Mouse (Mus musculus) ES-Bruce4 (cell line): ENCODE measurements at regions not wholly inside any gene's neighbourhood (a gene's known extent, or its start where the extent isn't known, plus 50 kb on each side); places are given as distances from the start of the nearest gene placed in this dataset.

Experiments
- H3K27ac ChIP-seq: 2 replicates; pipeline ENCODE4 v1.5.1; 2012; ENCODE audit warnings: low read length, inconsistent platforms; ENCODE audit not compliant: insufficient read depth
- H3K27me3 ChIP-seq: 2 replicates; pipeline ENCODE4 v1.6.1; 2012; ENCODE audit warnings: mild to moderate bottlenecking, low read length, inconsistent platforms; ENCODE audit not compliant: control insufficient read depth, poor library complexity, insufficient read depth, severe bottlenecking
- H3K36me3 ChIP-seq: 2 replicates; pipeline ENCODE4 v1.6.1; 2012; ENCODE audit warnings: inconsistent platforms, mild to moderate bottlenecking, low read length, moderate library complexity; ENCODE audit not compliant: control insufficient read depth, poor library complexity, insufficient read depth, severe bottlenecking
- H3K4me1 ChIP-seq: one replicate; pipeline ENCODE4 v1.8.1; 2011; ENCODE audit warnings: low read length; ENCODE audit not compliant: control insufficient read depth, insufficient read depth
- H3K4me3 ChIP-seq: 2 replicates; pipeline ENCODE4 v1.5.1; 2011; ENCODE audit warnings: low read depth, mild to moderate bottlenecking, low read length
- H3K9ac ChIP-seq: 2 replicates; pipeline ENCODE4 v1.6.1; 2012; ENCODE audit warnings: low read depth, mild to moderate bottlenecking, inconsistent platforms; ENCODE audit not compliant: poor library complexity, severe bottlenecking
- H3K9me3 ChIP-seq: replicated peaks from 2 replicates; pipeline ENCODE4 v1.6.1; 2012; ENCODE audit warnings: mild to moderate bottlenecking, low read length, inconsistent platforms; ENCODE audit not compliant: control insufficient read depth, poor library complexity, insufficient read depth, severe bottlenecking
- CTCF ChIP-seq: IDR thresholded peaks from one replicate; pipeline ENCODE4 v1.8.1; 2011; ENCODE audit warnings: low read depth, low read length
- EP300 ChIP-seq: IDR thresholded peaks from 2 replicates; pipeline ENCODE4 v1.6.1; 2011; ENCODE audit warnings: low read depth, low read length; ENCODE audit not compliant: insufficient read depth
- POLR2A ChIP-seq: IDR thresholded peaks from one replicate; pipeline ENCODE4 v1.8.1; 2011; ENCODE audit warnings: low read length; ENCODE audit not compliant: insufficient read depth

DNA sequence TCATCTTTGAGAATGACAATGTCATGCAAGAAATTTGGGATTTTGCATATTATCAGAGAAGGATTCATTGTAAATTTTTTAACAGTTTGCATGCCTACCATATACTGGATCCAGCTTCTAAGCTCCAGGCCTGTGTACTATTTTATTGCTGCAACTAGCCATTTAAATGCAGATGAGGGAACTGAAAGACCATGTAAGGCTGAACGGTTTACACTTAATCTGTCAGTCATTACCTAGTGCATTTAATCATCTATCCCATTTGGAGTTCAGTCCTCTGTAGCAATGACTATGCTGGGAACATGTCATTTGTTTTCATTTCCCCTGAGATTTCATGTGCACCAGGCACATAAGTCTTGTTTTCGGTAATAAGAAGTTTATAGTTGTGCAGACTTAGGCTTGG is 631.8 kb upstream of the Gm21961 start:
- TF ChIP-seq EP300 (no peak), POLR2A (no peak), CTCF (no peak)
- Histone ChIP-seq H3K27me3 (no peaks in the 10 kb centered on the region), H3K36me3 (no peaks in the 10 kb centered on the region), H3K9ac (no peak overlapping the region), H3K27ac (no peak overlapping the region), H3K4me1 (no peaks in the 10 kb centered on the region), H3K9me3 (no peaks in the 10 kb centered on the region), H3K4me3 (no peak overlapping the region)

DNA sequence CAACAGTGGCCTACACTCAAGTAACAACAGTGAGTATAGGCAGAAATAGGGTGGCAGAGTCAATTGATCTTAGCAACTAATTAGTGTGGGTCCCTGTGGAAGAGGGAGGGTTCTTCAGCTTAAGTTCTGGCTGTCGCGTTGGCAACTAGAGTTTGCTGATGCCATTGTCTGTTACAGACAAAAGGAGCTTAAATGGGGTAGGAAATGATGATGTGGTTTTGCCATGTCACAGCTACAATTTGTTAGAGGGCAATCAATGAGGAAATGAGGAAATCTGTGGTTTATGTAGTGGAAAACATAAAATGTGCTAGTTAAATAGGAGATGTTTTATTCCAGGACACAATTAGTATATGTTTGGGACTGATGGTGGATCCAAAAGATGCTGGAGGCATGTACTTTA is 624.8 kb upstream of the Gm21961 start:
- H3K27ac ChIP-seq, result no peak overlapping the region
- no peak overlapping the region for H3K4me3 ChIP-seq
- no peaks in the 10 kb centered on the region for H3K4me1 ChIP-seq
- H3K9ac ChIP-seq, result no peak overlapping the region
- H3K36me3 ChIP-seq, result no peaks in the 10 kb centered on the region
- TF ChIP-seq POLR2A, result no peak
- no peak for TF ChIP-seq CTCF
- no peak for TF ChIP-seq EP300
- H3K27me3 ChIP-seq, result no peaks in the 10 kb centered on the region
- no peaks in the 10 kb centered on the region for H3K9me3 ChIP-seq

DNA sequence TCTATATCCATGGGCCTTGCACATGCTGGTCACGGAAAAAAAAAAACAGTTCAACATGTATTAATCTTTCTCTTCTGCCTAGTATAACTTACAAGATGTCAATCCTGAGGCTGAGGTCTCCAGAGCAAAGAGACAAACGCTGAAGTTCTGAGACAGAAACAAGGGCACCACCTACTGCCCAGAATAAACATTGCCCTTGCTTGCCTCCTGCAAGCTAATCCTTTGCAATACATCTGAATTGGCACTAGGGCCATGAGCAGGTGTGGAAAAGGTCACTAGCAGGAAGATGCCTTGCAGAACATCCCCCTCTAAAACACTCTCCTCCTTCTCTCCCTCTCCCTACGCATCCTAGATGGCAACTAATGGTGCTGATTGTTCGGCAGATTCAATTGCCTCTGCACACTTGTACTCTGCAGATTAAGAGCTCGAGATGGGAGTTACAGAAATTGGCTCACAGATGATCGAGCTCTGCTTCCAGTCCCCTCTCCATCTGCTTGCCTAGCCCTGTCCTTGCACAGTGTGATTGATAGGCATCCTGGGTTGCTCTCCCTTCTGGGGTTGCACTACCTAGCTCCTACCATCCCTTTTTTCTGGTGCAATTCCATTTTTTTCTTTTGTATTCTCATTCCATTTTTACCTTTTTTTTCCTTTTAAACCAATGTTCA is 622.9 kb upstream of the Gm21961 start:
- Histone ChIP-seq H3K4me1 (no peaks in the 10 kb centered on the region), H3K27me3 (no peaks in the 10 kb centered on the region), H3K36me3 (no peaks in the 10 kb centered on the region), H3K9me3 (no peaks in the 10 kb centered on the region), H3K27ac (no peak overlapping the region), H3K4me3 (no peak overlapping the region), H3K9ac (no peak overlapping the region)
- peak; percentile 41 for TF ChIP-seq CTCF
- no peak for TF ChIP-seq EP300

DNA sequence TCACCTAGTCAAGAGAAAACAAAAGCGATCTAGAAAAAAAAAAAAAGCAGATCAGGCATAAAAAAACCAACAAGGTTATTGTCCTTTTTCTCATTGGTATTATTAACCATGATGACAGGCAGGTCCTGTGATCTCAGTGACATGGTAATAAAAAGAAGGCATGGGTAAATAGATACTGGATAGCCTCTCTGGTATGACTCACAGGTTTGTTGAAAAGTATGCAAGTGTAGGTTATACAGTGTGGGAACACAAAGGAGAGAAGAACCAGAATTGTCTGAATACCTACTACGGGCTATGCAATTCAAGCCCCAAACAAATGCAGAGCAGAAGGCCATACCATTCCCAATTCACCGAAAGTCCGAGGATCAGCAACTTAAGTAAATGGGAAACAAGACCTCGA is 617.7 kb upstream of the Gm21961 start:
- H3K27me3 ChIP-seq, result no peaks in the 10 kb centered on the region
- no peak for TF ChIP-seq EP300
- no peak for TF ChIP-seq POLR2A
- no peak for TF ChIP-seq CTCF

DNA sequence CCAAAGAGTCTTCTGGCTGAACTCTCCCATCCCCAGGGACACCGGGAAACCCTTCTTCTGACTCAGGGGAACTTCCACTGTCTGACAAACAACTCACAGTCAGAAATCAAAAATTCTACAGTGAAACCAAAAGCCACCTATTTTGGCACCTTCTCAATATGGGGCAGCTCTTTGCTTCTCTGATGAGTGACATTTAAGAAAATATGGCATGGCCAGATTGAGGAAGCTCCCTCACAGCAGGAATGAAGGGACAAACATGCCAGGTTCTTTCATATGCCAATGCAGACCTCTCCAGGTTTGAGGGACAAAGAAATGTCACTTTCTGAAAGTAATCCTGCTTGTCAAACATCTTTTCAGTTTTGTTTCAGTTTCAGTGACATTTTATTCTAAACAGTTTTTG is 615.8 kb upstream of the Gm21961 start:
- no peaks in the 10 kb centered on the region for H3K36me3 ChIP-seq
- no peak overlapping the region for H3K4me3 ChIP-seq
- no peaks in the 10 kb centered on the region for H3K4me1 ChIP-seq
- no peaks in the 10 kb centered on the region for H3K27me3 ChIP-seq
- no peaks in the 10 kb centered on the region for H3K9me3 ChIP-seq
- H3K27ac ChIP-seq, result no peak overlapping the region
- TF ChIP-seq POLR2A, result no peak
- no peak for TF ChIP-seq CTCF
- no peak for TF ChIP-seq EP300
- no peak overlapping the region for H3K9ac ChIP-seq

More for the DNA sequence above, 617.7 kb upstream of the Gm21961 start:
- H3K27ac ChIP-seq, result no peak overlapping the region
- no peaks in the 10 kb centered on the region for H3K4me1 ChIP-seq
- no peaks in the 10 kb centered on the region for H3K9me3 ChIP-seq
- H3K36me3 ChIP-seq, result no peaks in the 10 kb centered on the region
- no peak overlapping the region for H3K9ac ChIP-seq
- no peak overlapping the region for H3K4me3 ChIP-seq

DNA sequence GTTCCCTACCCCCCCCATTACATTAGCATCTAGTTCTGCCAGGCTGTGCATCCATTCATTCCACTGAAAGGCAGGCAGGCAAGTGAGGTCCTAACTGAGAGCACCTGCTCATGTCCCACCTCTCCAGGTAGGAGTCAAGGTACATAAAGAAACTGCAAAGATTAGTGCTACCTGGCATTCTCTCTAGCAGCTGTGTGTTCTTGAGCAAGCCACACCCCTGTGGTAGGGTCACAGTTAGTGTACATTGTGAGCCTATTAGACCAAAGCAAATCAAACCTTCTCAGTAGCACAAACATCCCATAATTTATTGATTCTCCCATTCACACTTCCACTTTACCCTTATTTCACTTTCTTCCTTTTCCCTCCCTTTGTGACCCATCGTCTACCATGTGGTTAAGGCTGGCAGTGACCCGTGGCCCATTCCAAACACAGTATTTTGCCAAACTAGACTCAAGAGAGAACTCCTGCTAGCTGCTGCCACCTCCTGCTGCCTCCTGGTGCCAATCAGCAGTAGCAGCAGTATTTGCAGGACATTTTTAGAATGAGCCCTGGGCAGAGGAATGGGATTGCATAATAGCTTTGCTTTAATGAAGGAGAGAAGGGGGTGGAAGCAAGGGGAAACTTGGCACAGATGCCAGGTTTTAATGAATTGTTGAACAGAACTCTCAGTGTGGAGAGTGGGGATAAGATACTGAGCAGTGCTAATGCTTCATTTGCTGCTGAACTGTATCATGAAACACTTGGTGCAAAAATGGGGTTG is 578.2 kb upstream of the Gm21961 start:
- Histone ChIP-seq H3K9me3 (no peaks in the 10 kb centered on the region), H3K27ac (no peak overlapping the region), H3K36me3 (no peaks in the 10 kb centered on the region), H3K4me1 (no peaks in the 10 kb centered on the region), H3K27me3 (no peaks in the 10 kb centered on the region), H3K9ac (no peak overlapping the region), H3K4me3 (no peak overlapping the region)
- TF ChIP-seq EP300, result no peak
- TF ChIP-seq CTCF, result no peak
- TF ChIP-seq POLR2A, result no peak
